Mouse (Mus musculus): ENCODE data around the gene Unc93b1.
A peak's percentile ranks its signal among the peaks of the same experiment; 100 is the strongest.

Unc93b1 gene

DNA sequence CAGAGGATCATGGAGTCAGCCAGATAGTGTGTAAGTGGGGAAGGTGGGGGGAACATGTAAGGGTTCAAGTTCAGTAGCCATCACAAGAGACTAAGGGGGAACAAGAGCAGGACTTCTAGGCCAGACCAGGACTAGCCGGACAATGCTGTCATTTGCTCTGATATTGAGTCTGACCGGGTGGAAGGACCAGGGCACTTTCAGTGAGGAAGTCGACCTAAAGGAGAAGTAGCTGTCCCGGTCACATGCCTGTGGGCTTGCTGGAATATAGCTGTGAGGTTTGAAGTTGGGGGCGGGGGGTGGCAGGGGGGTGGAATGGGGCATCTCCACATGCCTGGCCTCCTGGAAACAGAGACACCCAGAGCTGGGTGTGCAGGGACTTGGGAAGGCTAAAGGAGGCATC is 20.5 kb upstream of the Unc93b1 start:
- DNase-seq = no peak

DNA sequence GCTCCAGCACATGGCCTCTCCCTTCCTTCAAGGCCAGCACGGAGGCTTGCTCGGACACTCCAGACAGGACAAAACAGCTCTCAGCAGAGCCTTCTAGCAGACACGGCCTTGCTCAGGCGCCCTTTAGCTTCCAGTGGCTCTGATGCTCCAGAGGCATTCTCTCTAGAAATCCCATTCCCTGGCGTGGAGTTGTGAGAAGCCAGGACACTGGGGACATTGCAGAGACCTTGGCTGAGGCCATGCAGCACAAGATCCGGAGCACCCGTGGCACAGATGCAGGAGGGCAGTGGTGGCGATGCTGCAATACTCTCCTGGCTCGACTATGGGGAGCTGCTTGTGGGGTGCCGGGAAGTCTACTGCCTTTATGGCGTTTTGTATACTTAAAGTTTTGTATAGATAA is 18.3 kb upstream of the Unc93b1 start:
- no peak for DNase-seq

DNA sequence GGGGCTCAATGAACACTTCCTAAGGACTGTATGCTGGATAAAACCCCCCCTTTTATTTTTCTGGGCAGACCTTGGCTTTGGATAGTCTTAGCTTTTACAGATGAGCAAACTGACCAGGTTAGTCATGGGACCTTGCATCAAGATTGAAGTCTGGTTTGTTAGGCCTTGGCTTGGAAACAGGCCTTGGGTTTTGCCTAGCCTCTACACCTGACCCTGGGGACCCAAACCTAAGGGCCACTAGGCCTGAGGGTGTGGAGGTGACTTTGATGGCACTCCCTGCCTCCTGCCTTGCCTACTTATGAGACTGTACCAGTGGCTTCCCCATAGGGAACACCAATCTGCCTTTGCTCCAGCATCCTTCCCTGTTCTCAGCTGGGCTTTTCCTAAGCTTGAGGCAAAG is 15.1 kb upstream of the Unc93b1 start:
- no peak for DNase-seq

DNA sequence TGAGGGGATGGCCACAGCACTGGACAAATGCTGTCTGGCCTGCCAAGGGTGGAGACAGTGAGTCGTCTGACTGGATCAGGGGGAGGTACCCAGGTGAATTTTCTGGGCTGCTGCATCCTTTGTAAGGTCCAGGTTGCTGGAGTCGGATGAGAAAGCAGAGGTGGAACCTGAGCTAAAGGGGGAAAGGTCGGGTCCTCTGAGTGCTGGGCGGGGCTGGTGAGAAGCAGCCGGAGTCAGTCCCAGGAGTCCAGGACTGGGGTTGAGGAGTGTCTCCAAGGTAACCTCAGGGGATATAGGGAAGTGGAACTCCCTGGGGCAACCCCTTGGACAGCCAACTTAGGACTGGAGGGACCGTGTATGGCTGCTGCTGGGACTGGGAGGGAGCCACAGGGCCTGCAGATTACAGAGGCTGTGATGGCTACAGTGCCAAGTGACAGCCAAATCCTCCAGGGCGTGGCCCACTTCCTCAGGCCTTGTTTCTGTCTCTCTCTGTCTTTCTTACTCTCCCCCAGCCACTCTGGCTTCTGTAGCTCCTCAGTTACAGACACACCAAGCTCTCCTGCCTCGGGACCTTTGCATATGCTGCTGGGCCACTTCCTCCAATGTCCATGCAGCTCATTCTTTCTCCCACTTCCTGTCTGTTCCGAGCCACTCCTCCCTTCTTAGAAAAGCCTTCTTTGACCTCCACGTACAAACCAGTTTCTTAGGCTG is 12.2 kb upstream of the Unc93b1 start:
- DNase-seq = no peak

DNA sequence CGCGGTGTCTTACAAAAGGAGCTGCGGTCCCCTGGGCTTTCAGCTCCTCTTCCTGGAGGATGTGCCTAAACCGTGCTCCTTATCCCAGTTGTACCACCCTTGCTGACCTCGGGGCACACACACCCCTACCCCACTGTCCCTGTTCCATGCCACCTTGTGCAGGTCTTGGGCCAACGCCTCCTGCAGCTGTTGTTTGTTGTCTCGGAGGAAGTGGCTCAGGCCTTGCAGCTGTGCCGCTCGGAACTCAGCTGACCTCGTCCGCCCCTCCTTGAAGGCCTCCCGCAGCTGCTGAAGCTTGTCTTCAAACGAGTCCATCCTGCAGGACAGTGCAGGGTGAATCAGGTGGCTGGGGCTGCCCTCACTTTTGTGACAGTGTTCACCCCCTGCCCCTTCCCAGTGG is 11.4 kb upstream of the Unc93b1 start:
- no peak for DNase-seq

DNA sequence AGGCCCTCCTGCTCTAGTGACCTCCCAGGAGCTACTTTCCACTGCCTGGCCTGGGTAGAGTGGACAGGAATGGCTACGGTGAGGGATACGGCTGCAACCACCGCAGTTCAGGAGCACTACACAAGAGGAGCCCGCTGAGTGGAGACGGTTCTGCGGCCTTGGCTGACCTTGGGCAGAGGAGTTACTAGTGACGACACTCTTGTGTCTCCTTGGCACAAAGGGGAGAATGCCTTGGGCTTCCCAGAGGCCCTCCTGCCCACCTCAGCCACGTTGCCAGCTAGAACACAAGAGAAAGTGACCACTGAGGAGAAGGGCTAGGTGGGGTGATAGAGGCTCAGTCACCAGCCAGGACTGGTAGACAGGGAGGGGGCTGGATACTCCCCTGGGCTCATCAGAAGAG is 10.8 kb upstream of the Unc93b1 start:
- no peak for DNase-seq

DNA sequence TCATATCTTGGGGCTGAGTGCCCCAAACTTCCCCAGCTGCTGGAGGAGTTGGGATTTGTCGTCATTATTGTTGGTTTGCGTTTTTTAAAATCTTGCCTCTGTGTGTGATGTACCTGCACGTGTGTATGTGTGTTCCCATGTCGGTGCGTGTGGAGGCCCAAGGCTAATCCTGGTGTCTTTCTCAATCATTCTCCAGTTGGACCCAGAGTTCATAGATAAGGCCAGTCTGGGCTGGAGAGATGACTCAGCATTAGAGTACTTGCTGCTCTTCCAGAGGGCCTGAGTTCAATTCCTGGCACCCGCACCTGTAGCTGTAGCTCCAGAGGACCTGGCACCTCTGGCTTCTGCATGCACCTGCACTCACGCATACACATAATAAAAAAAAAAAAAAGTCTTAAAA is 10.1 kb upstream of the Unc93b1 start:
- DNase-seq = no peak

DNA sequence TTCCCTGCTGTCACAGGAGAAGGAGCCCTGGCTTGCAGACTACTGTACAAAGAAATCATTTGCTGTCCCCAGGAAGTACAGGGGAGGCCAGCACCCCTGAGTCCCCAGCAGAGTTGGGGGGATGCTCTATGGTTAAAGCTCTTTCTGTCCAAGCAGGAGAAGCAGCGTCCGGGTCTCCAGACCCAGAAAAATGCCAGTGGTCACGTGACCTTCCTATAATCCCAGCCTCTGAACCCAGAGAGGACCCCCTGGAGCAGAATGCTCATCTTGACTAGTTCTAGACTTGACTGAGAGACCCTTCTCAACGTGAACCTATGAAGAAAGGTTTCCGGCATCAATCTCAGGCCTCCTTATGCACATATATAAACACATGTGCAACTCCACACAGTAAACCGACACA is 9.1 kb upstream of the Unc93b1 start:
- DNase-seq = no peak

DNA sequence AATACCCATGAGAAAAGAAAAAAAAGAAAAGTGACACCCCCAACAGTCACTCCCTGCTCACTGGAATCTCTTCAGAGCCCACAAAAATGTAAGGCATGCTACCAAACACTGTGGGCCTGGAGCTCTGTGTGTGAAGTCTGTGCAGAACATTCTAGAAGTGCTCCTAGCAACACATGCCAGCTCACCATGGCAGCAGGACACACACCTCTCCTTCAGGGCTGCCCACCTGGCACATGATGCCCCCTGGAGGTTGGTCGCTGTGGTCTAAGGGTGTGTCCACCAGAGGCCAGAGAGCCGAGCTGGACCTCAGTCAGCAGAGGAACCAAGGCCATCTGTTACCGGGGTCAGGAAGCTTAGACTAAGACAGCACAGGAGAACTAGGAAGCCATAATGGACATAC is 8.7 kb upstream of the Unc93b1 start:
- peak; percentile 45 for DNase-seq

DNA sequence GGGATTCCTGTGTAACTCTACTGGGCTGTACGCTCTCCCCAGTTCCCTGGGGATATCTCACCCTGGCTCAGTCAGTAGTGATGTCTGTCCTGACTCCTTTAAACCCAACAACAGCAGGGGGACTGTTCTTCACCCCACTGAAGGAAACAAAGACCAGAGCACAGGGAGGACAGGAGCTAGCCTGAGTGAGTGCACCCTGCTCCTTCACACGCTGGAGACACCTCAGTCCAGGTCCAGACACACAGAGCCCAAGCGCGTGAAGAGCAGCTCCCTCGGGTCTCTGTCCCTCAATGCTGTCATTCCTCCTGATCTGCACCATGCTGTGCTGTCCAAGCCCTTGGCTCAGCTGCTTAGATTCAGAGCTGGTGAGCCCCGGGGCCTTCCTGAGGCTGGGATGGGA is 8.3 kb upstream of the Unc93b1 start:
- DNase-seq = no peak

DNA sequence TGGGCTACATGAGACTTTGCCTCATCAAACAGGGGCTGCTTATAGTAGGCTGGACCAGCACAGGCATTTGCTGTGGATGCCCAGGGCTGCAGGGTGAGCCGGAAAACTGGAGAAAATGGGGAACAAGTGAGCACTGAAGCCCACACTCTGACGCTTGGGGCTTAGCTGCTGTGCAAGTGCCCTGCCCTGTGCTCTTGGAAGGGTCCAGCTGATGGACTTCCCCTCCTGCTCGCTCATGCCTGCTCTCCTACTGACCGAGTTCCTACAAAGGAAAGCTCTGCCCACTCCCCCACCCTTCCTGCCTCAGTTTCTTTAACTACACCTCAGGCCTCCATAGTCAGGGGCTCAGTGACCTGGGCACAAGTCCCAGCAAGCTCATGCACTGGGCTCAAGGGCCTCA is 7.0 kb upstream of the Unc93b1 start:
- no peak for DNase-seq

DNA sequence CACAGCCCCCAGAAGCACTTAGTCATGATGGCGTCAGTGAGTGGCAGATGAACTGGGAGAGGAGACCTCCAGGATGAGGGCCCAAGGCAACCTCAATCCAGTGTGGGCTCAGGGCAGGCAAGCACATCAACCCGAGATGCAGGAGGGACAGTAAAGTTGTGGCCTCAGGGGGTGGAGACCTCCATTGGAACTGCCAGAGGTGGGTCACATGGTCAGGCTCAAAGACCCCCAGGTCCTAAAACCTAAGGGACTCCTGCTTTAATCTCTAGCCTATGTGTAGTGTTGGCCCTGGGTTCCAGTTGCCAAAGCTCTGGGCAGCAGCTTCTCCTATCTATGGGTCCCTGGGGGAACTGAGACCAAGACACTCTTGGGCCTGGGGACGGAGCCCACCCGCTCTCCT is 6.2 kb upstream of the Unc93b1 start:
- no peak for DNase-seq

DNA sequence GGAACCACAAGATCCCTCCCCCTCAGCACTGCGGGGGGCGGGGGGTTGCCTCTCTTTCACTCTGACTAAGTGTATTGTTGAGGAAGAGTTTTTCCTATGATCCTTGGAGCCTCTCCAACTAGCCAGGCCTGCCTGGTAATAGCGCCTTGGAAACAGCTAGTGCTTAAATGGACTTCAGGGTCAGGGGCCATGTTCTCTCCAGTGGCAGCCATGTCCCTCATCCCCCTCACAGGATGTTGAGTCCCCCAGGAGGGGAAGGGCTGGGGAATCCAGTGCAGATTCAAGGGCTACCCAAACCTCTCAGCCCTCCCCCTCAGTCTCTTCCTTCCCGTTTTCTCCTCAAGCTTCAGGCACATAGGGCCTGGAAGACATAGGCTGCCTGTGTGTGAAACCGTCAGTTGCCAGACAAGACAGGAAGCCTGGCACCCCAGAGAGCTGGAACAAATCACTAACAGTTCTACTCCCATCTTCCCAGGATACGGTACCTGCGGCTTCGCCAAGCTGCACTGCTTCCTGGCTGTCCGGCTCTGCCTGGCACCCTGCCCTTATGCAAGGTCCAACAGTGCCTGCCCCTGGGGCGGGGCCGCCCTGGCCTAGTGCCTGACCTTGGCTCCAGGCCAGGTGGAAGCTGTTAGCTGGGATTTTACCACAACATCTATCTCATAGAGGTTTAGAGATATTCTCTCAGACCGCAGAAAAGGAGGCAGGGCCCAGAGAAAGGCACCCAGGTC is 5.6 kb upstream of the Unc93b1 start, which contains the start of gene Aldh3b1:
Gene Aldh3b1, minus strand, starts transcription at position 598 of the 731 bp plus-strand sequence.
- DNase-seq = peak; percentile 88

DNA sequence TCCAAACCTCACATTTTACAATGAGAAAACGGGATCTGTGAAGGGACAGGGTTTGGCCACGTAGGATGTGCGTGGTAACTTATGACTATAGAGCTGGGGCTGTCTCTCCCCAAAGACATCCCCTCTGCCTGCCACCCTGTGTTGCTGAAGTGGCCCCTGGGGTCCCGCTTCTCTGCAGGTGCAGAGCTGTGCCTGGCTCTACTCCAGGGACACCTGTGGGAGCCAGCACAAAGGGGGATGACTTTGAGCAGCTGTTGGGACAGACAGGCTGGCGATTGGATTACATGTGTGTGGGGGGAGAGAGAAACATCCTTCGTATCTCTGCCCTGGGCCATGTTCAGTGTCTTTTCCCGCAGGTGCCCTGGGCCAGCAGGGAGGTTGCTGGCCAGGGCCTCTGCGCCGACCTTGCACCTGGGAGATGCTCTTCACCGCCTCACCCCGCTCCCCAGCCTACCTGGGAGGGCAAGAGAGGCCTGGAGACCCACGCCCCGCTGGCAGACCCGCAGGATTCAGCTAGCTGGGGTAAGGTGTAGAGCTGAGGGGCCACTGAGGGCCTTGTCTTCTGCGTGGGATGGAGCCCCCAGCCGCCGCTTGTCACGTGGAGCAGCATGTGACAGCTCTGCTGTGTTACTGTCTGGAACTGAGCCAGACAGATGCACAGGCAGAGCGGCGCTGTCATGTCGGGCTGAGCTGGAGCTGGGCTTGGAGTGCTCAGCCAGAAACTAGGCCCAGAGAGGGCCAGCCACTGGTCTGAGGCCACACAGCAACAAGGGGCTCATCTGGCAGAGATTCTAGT is 4.5 kb upstream of the Unc93b1 start:
- DNase-seq = no peak

DNA sequence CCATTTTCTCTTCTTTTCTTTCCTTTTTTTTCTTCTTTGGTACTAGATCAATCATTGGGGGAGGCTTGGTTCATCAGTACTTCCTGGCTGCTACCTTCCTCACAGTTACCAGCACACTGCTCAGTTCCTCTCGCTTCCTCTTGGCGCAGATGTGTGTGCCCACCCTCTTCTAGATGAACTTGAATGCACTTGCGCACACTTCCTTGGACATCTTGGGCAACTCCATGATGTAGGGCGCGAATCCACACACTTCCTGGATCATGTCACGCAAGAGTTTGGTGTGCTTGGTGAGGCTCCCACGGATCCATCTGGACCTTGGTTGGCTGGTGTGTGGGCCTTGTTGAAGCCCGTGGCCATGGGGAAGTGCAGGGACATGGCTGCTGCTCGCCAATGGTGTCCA is 3.3 kb upstream of the Unc93b1 start:
- DNase-seq = no peak

DNA sequence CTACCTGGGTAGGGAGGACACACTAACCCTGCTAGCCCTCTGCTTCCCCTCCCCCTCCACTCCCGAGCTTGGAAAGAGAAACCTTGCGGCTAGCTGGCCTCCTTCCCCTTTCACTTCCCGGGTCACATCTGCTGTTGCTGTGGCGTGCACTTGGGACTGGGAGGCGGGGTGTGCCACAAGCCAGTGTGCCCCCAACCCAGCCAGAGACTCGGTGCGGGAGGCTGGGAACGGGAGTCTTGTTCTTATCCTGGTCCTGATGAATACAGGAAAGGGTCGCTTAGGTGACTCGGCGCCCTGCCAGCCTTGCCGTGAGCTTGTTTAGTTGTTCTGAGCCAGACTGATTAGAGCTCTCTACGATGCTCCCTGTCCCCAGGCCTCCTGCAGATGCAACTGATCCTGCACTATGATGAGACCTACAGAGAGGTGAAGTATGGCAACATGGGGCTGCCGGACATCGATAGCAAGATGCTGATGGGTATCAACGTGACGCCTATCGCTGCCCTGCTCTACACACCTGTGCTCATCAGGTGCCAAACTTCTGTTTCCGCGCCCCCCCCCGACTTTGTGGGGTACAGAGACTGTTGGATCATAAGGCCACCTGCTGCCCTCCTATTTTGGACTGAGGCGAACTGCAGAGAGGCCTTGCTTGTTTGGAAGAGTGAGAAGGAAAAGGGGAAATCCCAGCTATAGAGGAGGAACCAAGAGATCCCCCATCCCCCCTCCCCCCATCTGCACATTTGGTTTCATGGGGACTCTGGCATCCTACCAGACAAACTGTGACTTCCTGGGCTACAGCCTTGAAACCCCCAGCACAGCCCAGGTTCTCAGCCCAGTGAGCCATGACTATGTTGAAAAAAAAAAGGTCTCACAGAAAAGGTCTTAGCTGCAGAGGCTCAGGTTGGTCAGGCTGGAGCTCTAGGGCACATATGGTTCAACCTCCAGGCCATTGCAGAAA is 1.2 kb downstream of the Unc93b1 start:
- DNase-seq = no peak

DNA sequence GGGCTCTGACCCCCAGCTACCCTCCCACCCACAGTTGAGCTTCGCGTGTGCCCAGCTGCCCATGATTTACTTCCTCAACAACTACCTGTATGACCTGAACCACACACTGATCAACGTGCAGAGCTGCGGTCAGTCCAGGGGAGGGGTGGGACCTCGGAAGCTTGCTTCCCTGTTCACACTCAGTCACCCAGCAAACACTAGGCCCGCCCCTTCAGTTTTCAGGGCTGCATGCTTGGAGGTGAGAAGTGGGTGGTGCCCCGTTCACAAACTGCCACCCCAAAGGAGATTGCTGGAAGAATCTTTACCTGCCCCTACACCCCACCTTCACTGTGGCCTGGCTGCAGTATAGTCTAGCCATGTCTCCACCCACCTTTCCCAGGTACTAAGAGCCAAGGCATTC is 7.3 kb downstream of the Unc93b1 start:
- no peak for DNase-seq

DNA sequence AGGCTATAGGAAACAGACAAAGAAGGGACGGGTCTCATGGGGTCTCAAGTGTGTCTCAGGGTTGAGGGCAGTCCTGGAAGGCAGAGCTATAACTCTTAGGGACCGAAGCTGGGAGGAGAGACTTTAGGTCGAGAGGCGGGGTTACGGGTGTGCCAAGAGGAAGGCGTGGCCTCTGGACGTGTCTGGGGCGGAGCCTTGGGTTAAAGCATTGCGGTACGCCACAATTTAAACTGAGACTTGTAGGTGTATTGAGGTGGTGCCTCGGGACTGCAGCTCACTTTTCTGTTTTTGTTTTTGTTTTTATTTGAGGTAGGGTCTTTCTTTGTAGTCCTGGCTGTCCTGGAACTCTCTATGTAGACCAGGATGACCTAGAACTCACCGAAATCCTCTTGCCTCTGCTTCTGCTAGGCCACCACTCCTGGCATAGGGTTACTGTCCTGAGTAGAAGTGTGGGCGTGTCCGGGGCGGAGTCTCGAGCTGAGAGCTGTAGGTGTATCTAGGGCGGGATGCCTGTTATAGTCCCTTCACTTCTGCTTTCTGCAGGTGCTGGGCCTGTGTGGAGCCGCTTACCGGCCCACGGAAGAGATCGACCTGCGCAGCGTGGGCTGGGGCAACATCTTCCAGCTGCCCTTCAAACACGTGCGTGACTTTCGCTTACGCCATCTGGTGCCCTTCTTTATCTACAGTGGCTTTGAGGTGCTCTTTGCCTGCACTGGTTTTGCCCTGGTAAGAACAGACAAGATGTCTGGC is 8.2 kb downstream of the Unc93b1 start:
- DNase-seq = no peak

DNA sequence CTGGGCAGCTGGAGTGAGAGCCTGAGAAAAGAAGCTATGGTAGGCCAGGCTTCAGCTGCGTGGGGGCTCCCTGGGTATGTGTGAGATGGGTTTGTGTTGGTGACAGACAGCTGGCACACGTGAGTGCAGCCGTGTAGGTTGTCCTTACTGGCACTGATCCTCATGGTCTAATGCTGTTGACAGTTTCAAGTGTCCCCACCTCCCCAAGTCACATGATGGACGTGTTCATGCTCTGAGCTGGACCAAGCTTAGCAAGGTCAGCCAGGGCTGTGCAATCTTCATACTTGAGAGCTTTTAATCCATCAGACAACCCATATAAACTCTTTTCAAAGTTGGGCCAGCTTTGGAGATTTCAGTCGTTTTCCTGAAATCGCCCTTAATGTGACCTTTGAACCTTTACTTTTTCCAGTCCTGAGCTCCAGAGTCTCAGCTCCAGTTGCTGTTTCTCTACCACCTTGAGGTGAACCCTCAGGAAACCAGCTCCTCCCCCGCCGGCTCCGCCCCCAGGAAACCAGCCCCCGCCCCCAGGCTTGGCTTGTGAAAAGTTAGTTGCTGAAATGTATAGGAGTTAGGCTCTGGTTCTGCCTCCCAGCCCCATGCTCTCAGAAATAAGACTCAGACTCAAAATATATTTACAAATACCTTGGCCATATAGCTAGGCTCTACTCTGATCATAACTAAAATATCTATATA is 11.0 kb downstream of the Unc93b1 start:
- DNase-seq = no peak

DNA sequence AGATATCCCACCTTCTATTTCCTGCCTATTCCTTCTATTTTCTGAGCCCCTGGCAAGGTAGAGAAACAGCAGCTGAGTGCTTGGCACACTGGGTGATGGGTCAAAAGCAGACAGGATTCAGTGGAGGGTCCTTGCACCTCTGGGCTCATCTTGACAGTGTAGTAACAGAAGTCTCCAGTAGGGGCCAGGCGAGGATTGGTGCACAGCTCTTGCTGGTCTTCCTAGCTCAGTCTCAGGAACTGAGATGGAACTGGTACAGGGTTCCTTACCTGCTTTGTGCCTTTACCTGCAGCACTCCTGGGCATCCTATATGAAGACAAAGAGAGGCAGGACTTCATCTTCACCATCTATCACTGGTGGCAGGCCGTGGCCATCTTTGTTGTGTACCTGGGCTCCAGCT is 11.7 kb downstream of the Unc93b1 start:
- peak; percentile 66 for DNase-seq

DNA sequence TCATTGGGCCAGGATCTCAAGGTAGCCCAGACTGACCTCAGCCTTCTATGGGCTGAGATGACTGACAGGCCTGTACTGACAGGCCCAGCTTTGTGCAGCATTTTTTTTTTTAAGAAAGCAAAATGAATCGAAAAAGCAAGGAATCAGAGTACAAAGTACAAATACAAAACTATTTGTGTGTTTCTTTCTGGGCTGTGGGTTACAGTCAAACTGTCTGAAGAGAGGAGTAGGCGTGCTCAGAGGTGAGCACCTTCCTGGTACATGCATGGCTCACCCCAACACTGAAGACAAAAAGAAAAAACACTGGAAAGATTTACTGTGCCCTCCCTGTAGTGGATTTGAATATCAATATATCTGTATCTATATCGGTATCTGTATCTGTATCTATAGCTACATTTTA is 12.8 kb downstream of the Unc93b1 start:
- DNase-seq = no peak
